Mouse (Mus musculus) stomach, postnatal 0 days (tissue): ENCODE data around the gene Cd38.

Source experiments
- CTCF ChIP-seq: IDR thresholded peaks from 2 replicates; pipeline ENCODE4 v1.5.1; 2016; ENCODE audit warnings: antibody characterized with exemption, low read depth, mild to moderate bottlenecking, moderate library complexity
- EP300 ChIP-seq: optimal IDR thresholded peaks from 2 replicates; pipeline ENCODE3; 2016; ENCODE audit warnings: antibody characterized with exemption

DNA sequence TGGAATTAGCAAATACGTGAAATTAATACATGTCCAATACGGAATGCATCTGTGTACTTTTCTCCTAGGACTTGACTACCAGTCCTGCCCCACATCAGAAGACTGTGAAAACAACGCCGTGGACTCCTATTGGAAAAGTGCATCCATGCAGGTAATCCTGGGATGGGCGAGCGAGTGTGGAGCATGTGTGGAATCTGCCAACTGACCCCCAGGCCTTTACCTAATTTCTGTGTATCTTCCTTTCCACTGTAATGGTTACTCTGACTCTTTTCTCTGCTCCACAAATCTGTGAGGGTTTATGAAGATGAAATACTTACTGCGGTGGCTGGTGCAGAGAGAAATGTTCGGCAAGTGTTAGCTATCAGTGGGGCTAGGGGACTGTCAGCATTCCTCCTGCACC, 46.2 kb upstream of the Cd38 start:
- TF ChIP-seq CTCF (no peak), EP300 (no peak)
